Mouse (Mus musculus): ENCODE results near the gene Fem1a. TPM values are rescaled to one million over a fixed set of nuclear protein-coding genes. Genes with fewer than 3 reads are reported as not detected.
"Not testable (repeated sequence)": the region's sequence is repeated elsewhere in the genome, so short reads cannot be mapped to it uniquely, and the experiment has no call there.

The Fem1a gene
- total and polyA plus RNA-seq, 3 experiments, result 16.6 to 26.0 (median 17.5) TPM

GRCm38 (mm10) chr17:56258269-56258668 lies 1.7 kb downstream of the Fem1a start:
- peaks cover 17 to 45% of the 10 kb centered on the region in 2 experiments for H3K4me1 ChIP-seq (ENCODE audit: control insufficient read depth in 1 of 2, insufficient read depth in 2 of 2)
- in situ Hi-C loops (cut with MboI; ENCODE audit: low pct_ligation_motif_present, low pct_unique_long_range_greater_than_20kb, low sequenced_read_pairs), result loop anchor here (5.0 kb wide), 1 partner anchor 56 kb away; no protein-coding TSS in a partner anchor
- DNase-seq (ENCODE audit: extremely low read depth); H3K27me3 ChIP-seq (replicated peaks); dilution Hi-C loops (cut with MboI; ENCODE audit: extremely low pct_ligation_motif_present, extremely low pct_unique_long_range_greater_than_20kb, low sequenced_read_pairs); H3K9me3 ChIP-seq (replicated peaks; ENCODE audit: low read length): not testable (repeated sequence)
- peaks cover 61% of the 10 kb centered on the region for H3K79me2 ChIP-seq (replicated peaks; ENCODE audit: control insufficient read depth, extremely low read depth, insufficient read depth, poor library complexity, severe bottlenecking)
- H3K36me3 ChIP-seq (replicated peaks in 1 of 2; ENCODE audit: control insufficient read depth in 1 of 2, insufficient read depth in 1 of 2, low read length in 1 of 2), result peaks cover 31 to 49% of the 10 kb centered on the region in 2 experiments
- peak overlapping the region; percentile 95 for H3K4me2 ChIP-seq (ENCODE audit: insufficient read depth, low read depth, poor library complexity, severe bottlenecking)
- H3K4me3 ChIP-seq (replicated peaks in 1 of 3; ENCODE audit: low read depth in 2 of 3, low read length in 2 of 3, poor library complexity in 1 of 3), result peak overlapping the region; percentile 48 to 98 (median 54)
- peak overlapping the region; percentile 84 for H3K9ac ChIP-seq (ENCODE audit: insufficient read depth, low read depth)
- H3K27ac ChIP-seq (ENCODE audit: insufficient read depth, low read depth), result peak overlapping the region; percentile 77
- TF ChIP-seq MYC (IDR thresholded peaks at IDR 0.05; ENCODE audit: low read depth, low read length), result peak; percentile 55; the same call in 1 of the 2 replicates
- TF ChIP-seq MXI1 (IDR thresholded peaks at IDR 0.05; ENCODE audit: low read depth, low read length), result peak; percentile 42; the same call in 1 of the 2 replicates
- TF ChIP-seq CTCF (conservative IDR thresholded peaks at IDR 0.05 in 1 of 2, IDR thresholded peaks at IDR 0.05 in 1 of 2; ENCODE audit: low read depth in 2 of 2, low read length in 2 of 2), result peak in 1 of 2 experiments; percentile 39; a peak in 2 of 4 replicates

GRCm38 (mm10) chr17:56258812-56259211 lies 2.2 kb downstream of the Fem1a start:
- Histone ChIP-seq H3K9ac (ENCODE audit: insufficient read depth, low read depth) (peak overlapping the region; percentile 82), H3K27ac (ENCODE audit: insufficient read depth, low read depth) (peak overlapping the region; percentile 77), H3K4me2 (ENCODE audit: insufficient read depth, low read depth, poor library complexity, severe bottlenecking) (peak overlapping the region; percentile 95), H3K4me3 (replicated peaks in 1 of 3; ENCODE audit: low read depth in 2 of 3, low read length in 2 of 3, poor library complexity in 1 of 3) (peak overlapping the region; percentile 48 to 98 (median 54)), H3K4me1 (ENCODE audit: control insufficient read depth in 1 of 2, insufficient read depth in 2 of 2) (peaks cover 17 to 46% of the 10 kb centered on the region in 2 experiments), H3K79me2 (replicated peaks; ENCODE audit: control insufficient read depth, extremely low read depth, insufficient read depth, poor library complexity, severe bottlenecking) (peaks cover 61% of the 10 kb centered on the region), H3K36me3 (replicated peaks in 1 of 2; ENCODE audit: control insufficient read depth in 1 of 2, insufficient read depth in 1 of 2, low read length in 1 of 2) (peaks cover 31 to 49% of the 10 kb centered on the region in 2 experiments)
- DNase-seq (ENCODE audit: extremely low read depth); dilution Hi-C loops (cut with MboI; ENCODE audit: extremely low pct_ligation_motif_present, extremely low pct_unique_long_range_greater_than_20kb, low sequenced_read_pairs); H3K27me3 ChIP-seq (replicated peaks); H3K9me3 ChIP-seq (replicated peaks; ENCODE audit: low read length): not testable (repeated sequence)
- in situ Hi-C loops (cut with MboI; ENCODE audit: low pct_ligation_motif_present, low pct_unique_long_range_greater_than_20kb, low sequenced_read_pairs), result loop anchor here (5.0 kb wide), 1 partner anchor 57 kb away; no protein-coding TSS in a partner anchor
- TF ChIP-seq USF1 (IDR thresholded peaks at IDR 0.05; ENCODE audit: low read depth, low read length) (peak; percentile 28; the same call in 1 of the 2 replicates), ELF1 (IDR thresholded peaks at IDR 0.05; ENCODE audit: low read depth, low read length) (0 out of 2 replicates have a peak, but pooled peaks have one; percentile 16), ZNF384 (IDR thresholded peaks at IDR 0.05; ENCODE audit: low read depth, low read length) (peak; percentile 59), MAX (IDR thresholded peaks at IDR 0.05; ENCODE audit: low read length) (peak; percentile 57; the same call in 1 of the 2 replicates)

GRCm38 (mm10) chr17:56259301-56260037 lies 2.9 kb downstream of the Fem1a start:
- Histone ChIP-seq H3K9ac (ENCODE audit: insufficient read depth, low read depth) (peak overlapping the region; percentile 82), H3K27me3 (replicated peaks) (no peaks in the 10 kb centered on the region), H3K4me2 (ENCODE audit: insufficient read depth, low read depth, poor library complexity, severe bottlenecking) (peak overlapping the region; percentile 95), H3K4me1 (ENCODE audit: control insufficient read depth in 1 of 2, insufficient read depth in 2 of 2) (peaks cover 17 to 51% of the 10 kb centered on the region in 2 experiments), H3K36me3 (replicated peaks in 1 of 2; ENCODE audit: control insufficient read depth in 1 of 2, insufficient read depth in 1 of 2, low read length in 1 of 2) (peaks cover 31 to 49% of the 10 kb centered on the region in 2 experiments), H3K27ac (ENCODE audit: insufficient read depth, low read depth) (peak overlapping the region; percentile 77), H3K79me2 (replicated peaks; ENCODE audit: control insufficient read depth, extremely low read depth, insufficient read depth, poor library complexity, severe bottlenecking) (peaks cover 61% of the 10 kb centered on the region), H3K9me3 (replicated peaks; ENCODE audit: low read length) (no peaks in the 10 kb centered on the region), H3K4me3 (replicated peaks in 1 of 3; ENCODE audit: low read depth in 2 of 3, low read length in 2 of 3, poor library complexity in 1 of 3) (peak overlapping the region; percentile 24 to 98 (median 54))
- in situ Hi-C loops (cut with MboI; ENCODE audit: low pct_ligation_motif_present, low pct_unique_long_range_greater_than_20kb, low sequenced_read_pairs) (loop anchor here (5.0 kb wide), 2 partner anchors 57 to 127 kb away; no protein-coding TSS in a partner anchor), dilution Hi-C loops (cut with MboI; ENCODE audit: extremely low pct_ligation_motif_present, extremely low pct_unique_long_range_greater_than_20kb, low sequenced_read_pairs) (no loop called here)
- peak; percentile 61 for DNase-seq (ENCODE audit: extremely low read depth)
- TF ChIP-seq POLR2AphosphoS2 (IDR thresholded peaks at IDR 0.05; ENCODE audit: low read depth, low read length) (no peak; the same call in 1 of the 2 replicates), ETS1 (conservative IDR thresholded peaks at IDR 0.05; ENCODE audit: low read depth, low read length) (peak; percentile 81), USF1 (IDR thresholded peaks at IDR 0.05; ENCODE audit: low read depth, low read length) (no peak), CHD2 (IDR thresholded peaks at IDR 0.05; ENCODE audit: low read length) (no peak), KAT2A (IDR thresholded peaks at IDR 0.05; ENCODE audit: insufficient replicate concordance, low read length) (no peak), MAX (IDR thresholded peaks at IDR 0.05; ENCODE audit: low read length) (no peak), EP300 (IDR thresholded peaks at IDR 0.05; ENCODE audit: low read length) (no peak), MYC (IDR thresholded peaks at IDR 0.05; ENCODE audit: low read depth, low read length) (no peak), SMC3 (IDR thresholded peaks at IDR 0.05; ENCODE audit: low read depth, low read length) (no peak), BHLHE40 (IDR thresholded peaks at IDR 0.05; ENCODE audit: low read depth, low read length) (peak; percentile 82), CTCF (conservative IDR thresholded peaks at IDR 0.05 in 1 of 2, IDR thresholded peaks at IDR 0.05 in 1 of 2; ENCODE audit: low read depth in 2 of 2, low read length in 2 of 2) (no peak), PAX5 (IDR thresholded peaks at IDR 0.05; ENCODE audit: low read length) (no peak), ELF1 (IDR thresholded peaks at IDR 0.05; ENCODE audit: low read depth, low read length) (no peak), IRF4 (IDR thresholded peaks at IDR 0.05; ENCODE audit: low read depth, low read length) (peak; percentile 38; the same call in 1 of the 2 replicates), NRF1 (IDR thresholded peaks at IDR 0.05; ENCODE audit: low read depth, low read length) (no peak), MXI1 (IDR thresholded peaks at IDR 0.05; ENCODE audit: low read depth, low read length) (peak; percentile 16; the same call in 1 of the 2 replicates), RAD21 (IDR thresholded peaks at IDR 0.05; ENCODE audit: low read depth, low read length) (no peak), TBP (conservative IDR thresholded peaks at IDR 0.05; ENCODE audit: low read depth, low read length) (no peak), JUN (IDR thresholded peaks at IDR 0.05; ENCODE audit: insufficient read depth, low read depth, low read length) (no peak), MAZ (IDR thresholded peaks at IDR 0.05; ENCODE audit: low read depth, low read length) (no peak)
